Mouse (Mus musculus): ENCODE results near the gene Gas7. TPM values are rescaled to one million over a fixed set of nuclear protein-coding genes. Genes with fewer than 3 reads are reported as not detected.

Gas7 gene
- polyA plus RNA-seq, 1 experiment from 2014 or later: 15.7 TPM

GRCm38 (mm10) chr11:67721485-67721884 lies 266.2 kb downstream of the Gas7 start:
- Histone ChIP-seq H3K4me2 (ENCODE audit: low read length) (no peak overlapping the region), H3K27ac (replicated peaks; ENCODE audit: low read depth, low read length) (no peak overlapping the region), H3K9me3 (ENCODE audit: control insufficient read depth, low read length) (no peaks in the 10 kb centered on the region), H3K4me1 (ENCODE audit: control insufficient read depth, insufficient read depth, low read length) (no peaks in the 10 kb centered on the region), H3K36me3 (ENCODE audit: control insufficient read depth, insufficient read depth, low read length) (no peaks in the 10 kb centered on the region), H3K27me3 (ENCODE audit: control insufficient read depth, insufficient read depth, low read length) (no peaks in the 10 kb centered on the region), H3K9ac (replicated peaks; ENCODE audit: low read length) (no peak overlapping the region), H3K4me3 (replicated peaks; ENCODE audit: low read depth, low read length) (no peak overlapping the region)
- DNase-seq: no peak
- WGBS: 95% methylated on average over 5 of the region's 5 CpGs
- ATAC-seq (ENCODE audit: low FRiP score, low TSS enrichment): no peak

- Histone ChIP-seq H3K4me3 (replicated peaks; ENCODE audit: low read depth, low read length) (no peak overlapping the region), H3K9ac (replicated peaks; ENCODE audit: low read length) (no peak overlapping the region), H3K27ac (replicated peaks; ENCODE audit: low read depth, low read length) (no peak overlapping the region), H3K4me2 (ENCODE audit: low read length) (no peak overlapping the region), H3K9me3 (ENCODE audit: control insufficient read depth, low read length) (no peaks in the 10 kb centered on the region), H3K36me3 (ENCODE audit: control insufficient read depth, insufficient read depth, low read length) (no peaks in the 10 kb centered on the region), H3K4me1 (ENCODE audit: control insufficient read depth, insufficient read depth, low read length) (no peaks in the 10 kb centered on the region), H3K27me3 (ENCODE audit: control insufficient read depth, insufficient read depth, low read length) (no peaks in the 10 kb centered on the region)
- ATAC-seq (ENCODE audit: low FRiP score, low TSS enrichment) (no peak), DNase-seq (no peak)
- 74% methylated on average over 7 of the region's 7 CpGs for WGBS
Observed at GRCm38 (mm10) chr11:67722399-67723156, 267.3 kb downstream of the Gas7 start.

- WGBS: 78% methylated on average over 8 of the region's 8 CpGs
- DNase-seq (no peak), ATAC-seq (ENCODE audit: low FRiP score, low TSS enrichment) (no peak)
- no peaks in the 10 kb centered on the region for H3K9me3 ChIP-seq (ENCODE audit: control insufficient read depth, low read length)
- H3K36me3 ChIP-seq (ENCODE audit: control insufficient read depth, insufficient read depth, low read length): no peaks in the 10 kb centered on the region
- H3K4me3 ChIP-seq (replicated peaks; ENCODE audit: low read depth, low read length): no peak overlapping the region
- H3K9ac ChIP-seq (replicated peaks; ENCODE audit: low read length): no peak overlapping the region
- H3K4me2 ChIP-seq (ENCODE audit: low read length): no peak overlapping the region
- H3K27me3 ChIP-seq (ENCODE audit: control insufficient read depth, insufficient read depth, low read length): no peaks in the 10 kb centered on the region
- H3K27ac ChIP-seq (replicated peaks; ENCODE audit: low read depth, low read length): no peak overlapping the region
- no peaks in the 10 kb centered on the region for H3K4me1 ChIP-seq (ENCODE audit: control insufficient read depth, insufficient read depth, low read length)
Observed at GRCm38 (mm10) chr11:67723231-67724013, 268.2 kb downstream of the Gas7 start.

DNA sequence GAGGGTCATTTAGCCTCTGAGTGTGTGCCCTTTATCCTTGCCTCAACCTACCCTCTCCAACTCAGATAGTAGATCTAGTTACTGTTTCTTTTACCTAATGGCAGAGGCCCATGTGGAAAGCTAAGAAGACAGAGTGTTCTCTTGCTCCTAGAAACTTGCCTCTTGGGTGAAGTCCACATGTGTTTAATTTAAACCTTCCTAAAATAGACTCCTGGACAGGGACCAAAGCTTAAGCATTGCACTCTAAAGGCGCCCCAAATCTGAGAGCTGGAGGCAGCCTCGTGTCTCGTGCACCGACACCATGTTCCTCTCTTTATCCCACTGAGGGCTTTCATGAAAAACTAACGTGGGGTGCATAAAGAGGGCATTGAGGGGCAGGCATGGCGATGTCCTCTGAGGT lies 271.9 kb downstream of the Gas7 start:
- DNase-seq: no peak
- H3K27me3 ChIP-seq (ENCODE audit: control insufficient read depth, insufficient read depth, low read length): no peaks in the 10 kb centered on the region
- H3K4me2 ChIP-seq (ENCODE audit: low read length): no peak overlapping the region
- no peak overlapping the region for H3K9ac ChIP-seq (replicated peaks; ENCODE audit: low read length)
- no peak overlapping the region for H3K4me3 ChIP-seq (replicated peaks; ENCODE audit: low read depth, low read length)
- H3K36me3 ChIP-seq (ENCODE audit: control insufficient read depth, insufficient read depth, low read length): no peaks in the 10 kb centered on the region
- no peak for ATAC-seq (ENCODE audit: low FRiP score, low TSS enrichment)
- 84% methylated on average over 6 of the region's 6 CpGs for WGBS
- no peaks in the 10 kb centered on the region for H3K4me1 ChIP-seq (ENCODE audit: control insufficient read depth, insufficient read depth, low read length)
- no peaks in the 10 kb centered on the region for H3K9me3 ChIP-seq (ENCODE audit: control insufficient read depth, low read length)
- H3K27ac ChIP-seq (replicated peaks; ENCODE audit: low read depth, low read length): no peak overlapping the region

DNA sequence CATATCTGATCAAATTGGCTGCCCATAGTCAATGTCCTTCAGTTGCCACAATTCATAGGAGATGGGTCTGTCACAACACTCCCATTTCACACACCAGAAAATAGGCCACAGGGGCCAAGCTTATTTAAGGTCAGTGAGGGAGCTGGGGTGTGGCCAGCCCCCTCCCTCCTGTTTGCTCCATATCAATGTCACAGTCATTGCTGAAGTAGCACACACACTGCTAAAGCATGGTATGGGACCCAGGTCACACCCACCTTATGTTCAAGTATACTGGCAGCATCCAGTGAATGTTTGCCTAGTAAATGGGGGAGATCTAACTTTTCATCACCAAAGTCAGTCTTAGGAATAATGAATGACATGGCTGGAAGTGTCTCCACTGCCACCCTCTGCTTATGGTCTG lies 273.5 kb downstream of the Gas7 start:
- no peaks in the 10 kb centered on the region for H3K36me3 ChIP-seq (ENCODE audit: control insufficient read depth, insufficient read depth, low read length)
- no peak overlapping the region for H3K27ac ChIP-seq (replicated peaks; ENCODE audit: low read depth, low read length)
- DNase-seq (no peak), ATAC-seq (ENCODE audit: low FRiP score, low TSS enrichment) (no peak)
- H3K4me3 ChIP-seq (replicated peaks; ENCODE audit: low read depth, low read length): no peak overlapping the region
- no peak overlapping the region for H3K9ac ChIP-seq (replicated peaks; ENCODE audit: low read length)
- H3K27me3 ChIP-seq (ENCODE audit: control insufficient read depth, insufficient read depth, low read length): no peaks in the 10 kb centered on the region
- H3K9me3 ChIP-seq (ENCODE audit: control insufficient read depth, low read length): no peaks in the 10 kb centered on the region
- no peak overlapping the region for H3K4me2 ChIP-seq (ENCODE audit: low read length)
- no peaks in the 10 kb centered on the region for H3K4me1 ChIP-seq (ENCODE audit: control insufficient read depth, insufficient read depth, low read length)

- WGBS: 93% methylated on average over 2 of the region's 2 CpGs
- DNase-seq: no peak
- H3K4me2 ChIP-seq (ENCODE audit: low read length): no peak overlapping the region
Observed at GRCm38 (mm10) chr11:67731056-67731455, 275.8 kb downstream of the Gas7 start.

DNA sequence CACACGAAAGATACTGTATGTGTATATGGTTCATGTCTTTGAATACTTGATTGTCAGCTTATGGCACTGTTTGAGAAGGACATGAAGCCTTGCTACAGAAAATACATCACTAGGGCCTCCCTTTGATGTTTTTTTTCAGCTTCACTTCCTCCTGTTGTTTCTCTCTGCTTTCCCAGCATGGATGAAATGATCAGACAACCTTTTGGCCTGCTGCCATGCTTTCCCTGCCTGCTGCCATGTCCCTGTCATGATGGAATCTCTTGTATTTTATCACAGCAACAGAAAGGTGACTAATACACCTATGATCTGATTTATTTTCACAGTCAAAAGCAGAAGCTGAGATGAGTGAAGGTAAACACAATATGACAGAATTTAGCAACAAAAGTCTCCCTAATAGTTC lies 278.5 kb downstream of the Gas7 start:
- no peaks in the 10 kb centered on the region for H3K36me3 ChIP-seq (ENCODE audit: control insufficient read depth, insufficient read depth, low read length)
- no peak overlapping the region for H3K27ac ChIP-seq (replicated peaks; ENCODE audit: low read depth, low read length)
- ATAC-seq (ENCODE audit: low FRiP score, low TSS enrichment): no peak
- H3K4me1 ChIP-seq (ENCODE audit: control insufficient read depth, insufficient read depth, low read length): no peaks in the 10 kb centered on the region
- DNase-seq: no peak
- H3K4me3 ChIP-seq (replicated peaks; ENCODE audit: low read depth, low read length): no peak overlapping the region
- H3K9me3 ChIP-seq (ENCODE audit: control insufficient read depth, low read length): no peaks in the 10 kb centered on the region
- no peaks in the 10 kb centered on the region for H3K27me3 ChIP-seq (ENCODE audit: control insufficient read depth, insufficient read depth, low read length)
- no peak overlapping the region for H3K4me2 ChIP-seq (ENCODE audit: low read length)
- no peak overlapping the region for H3K9ac ChIP-seq (replicated peaks; ENCODE audit: low read length)
- WGBS: 84% methylated on average over 1 of the region's 1 CpGs

More at GRCm38 (mm10) chr11:67731056-67731455, 275.8 kb downstream of the Gas7 start:
- H3K9ac ChIP-seq (replicated peaks; ENCODE audit: low read length): no peak overlapping the region
- H3K27ac ChIP-seq (replicated peaks; ENCODE audit: low read depth, low read length): no peak overlapping the region
- H3K27me3 ChIP-seq (ENCODE audit: control insufficient read depth, insufficient read depth, low read length): no peaks in the 10 kb centered on the region
- H3K4me3 ChIP-seq (replicated peaks; ENCODE audit: low read depth, low read length): no peak overlapping the region
- no peaks in the 10 kb centered on the region for H3K36me3 ChIP-seq (ENCODE audit: control insufficient read depth, insufficient read depth, low read length)
- H3K4me1 ChIP-seq (ENCODE audit: control insufficient read depth, insufficient read depth, low read length): no peaks in the 10 kb centered on the region
- ATAC-seq (ENCODE audit: low FRiP score, low TSS enrichment): no peak
- no peaks in the 10 kb centered on the region for H3K9me3 ChIP-seq (ENCODE audit: control insufficient read depth, low read length)

- no peaks in the 10 kb centered on the region for H3K9me3 ChIP-seq (ENCODE audit: control insufficient read depth, low read length)
- no peaks in the 10 kb centered on the region for H3K27me3 ChIP-seq (ENCODE audit: control insufficient read depth, insufficient read depth, low read length)
- H3K36me3 ChIP-seq (ENCODE audit: control insufficient read depth, insufficient read depth, low read length): no peaks in the 10 kb centered on the region
- no peak overlapping the region for H3K27ac ChIP-seq (replicated peaks; ENCODE audit: low read depth, low read length)
- H3K4me3 ChIP-seq (replicated peaks; ENCODE audit: low read depth, low read length): no peak overlapping the region
- no peaks in the 10 kb centered on the region for H3K4me1 ChIP-seq (ENCODE audit: control insufficient read depth, insufficient read depth, low read length)
- no peak overlapping the region for H3K4me2 ChIP-seq (ENCODE audit: low read length)
- 84% methylated on average over 3 of the region's 3 CpGs for WGBS
- no peak for DNase-seq
- no peak for ATAC-seq (ENCODE audit: low FRiP score, low TSS enrichment)
- no peak overlapping the region for H3K9ac ChIP-seq (replicated peaks; ENCODE audit: low read length)
Observed at GRCm38 (mm10) chr11:67734597-67734996, 279.4 kb downstream of the Gas7 start.

DNA sequence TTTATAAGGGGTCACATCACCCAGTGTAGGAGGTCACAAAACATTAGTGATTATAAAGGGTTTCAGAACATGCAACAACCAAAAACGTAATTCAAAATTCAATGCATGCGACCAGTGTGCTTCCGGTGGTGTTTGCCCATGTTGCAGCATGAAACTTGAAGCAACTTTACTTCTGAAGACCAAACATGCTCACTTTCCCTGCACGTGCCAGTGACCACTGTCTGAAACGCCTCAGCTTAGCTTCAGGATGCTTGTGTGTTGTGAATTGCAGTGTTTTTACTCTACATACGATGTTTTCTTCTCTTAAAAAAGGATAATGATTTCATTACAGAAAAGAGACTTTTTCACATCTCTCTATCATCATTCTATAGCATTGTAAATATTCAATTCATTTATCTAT lies 283.1 kb downstream of the Gas7 start:
- DNase-seq (no peak), ATAC-seq (ENCODE audit: low FRiP score, low TSS enrichment) (no peak)
- Histone ChIP-seq H3K9ac (replicated peaks; ENCODE audit: low read length) (no peak overlapping the region), H3K9me3 (ENCODE audit: control insufficient read depth, low read length) (no peaks in the 10 kb centered on the region), H3K27me3 (ENCODE audit: control insufficient read depth, insufficient read depth, low read length) (no peaks in the 10 kb centered on the region), H3K4me2 (ENCODE audit: low read length) (no peak overlapping the region), H3K4me1 (ENCODE audit: control insufficient read depth, insufficient read depth, low read length) (no peaks in the 10 kb centered on the region), H3K4me3 (replicated peaks; ENCODE audit: low read depth, low read length) (no peak overlapping the region), H3K36me3 (ENCODE audit: control insufficient read depth, insufficient read depth, low read length) (no peaks in the 10 kb centered on the region), H3K27ac (replicated peaks; ENCODE audit: low read depth, low read length) (no peak overlapping the region)
- 90% methylated on average over 6 of the region's 6 CpGs for WGBS

Measured in midbrain, embryonic 14.5 days (tissue).